Mouse (Mus musculus): ENCODE measurements around the gene Tmco1. TPM values are rescaled to one million over a fixed set of nuclear protein-coding genes. Genes with fewer than 3 reads are reported as not detected.

The Tmco1 gene
- total RNA-seq, 1 experiment from 2014 or later = 236 TPM

GRCm38 (mm10) chr1:167350597-167351415, 42.6 kb downstream of the Tmco1 start:
- ATAC-seq (replicated peaks in 1 of 2; ENCODE audit: insufficient read depth in 1 of 2, low FRiP score in 2 of 2, low TSS enrichment in 1 of 2, low read depth in 1 of 2, poor library complexity in 2 of 2, severe bottlenecking in 2 of 2) = no peak

GRCm38 (mm10) chr1:167352403-167352802, 44.2 kb downstream of the Tmco1 start:
- ATAC-seq (replicated peaks in 1 of 2; ENCODE audit: insufficient read depth in 1 of 2, low FRiP score in 2 of 2, low TSS enrichment in 1 of 2, low read depth in 1 of 2, poor library complexity in 2 of 2, severe bottlenecking in 2 of 2) = no peak

- no peak for ATAC-seq (replicated peaks in 1 of 2; ENCODE audit: insufficient read depth in 1 of 2, low FRiP score in 2 of 2, low TSS enrichment in 1 of 2, low read depth in 1 of 2, poor library complexity in 2 of 2, severe bottlenecking in 2 of 2)
Measured at GRCm38 (mm10) chr1:167357387-167357786, 49.2 kb downstream of the Tmco1 start.

- ATAC-seq (replicated peaks in 1 of 2; ENCODE audit: insufficient read depth in 1 of 2, low FRiP score in 2 of 2, low TSS enrichment in 1 of 2, low read depth in 1 of 2, poor library complexity in 2 of 2, severe bottlenecking in 2 of 2) = no peak
Measured at GRCm38 (mm10) chr1:167358731-167359130, 50.6 kb downstream of the Tmco1 start.

- no peak for ATAC-seq (replicated peaks in 1 of 2; ENCODE audit: insufficient read depth in 1 of 2, low FRiP score in 2 of 2, low TSS enrichment in 1 of 2, low read depth in 1 of 2, poor library complexity in 2 of 2, severe bottlenecking in 2 of 2)
Measured at GRCm38 (mm10) chr1:167360268-167360667, 52.1 kb downstream of the Tmco1 start.

- ATAC-seq (replicated peaks in 1 of 2; ENCODE audit: insufficient read depth in 1 of 2, low FRiP score in 2 of 2, low TSS enrichment in 1 of 2, low read depth in 1 of 2, poor library complexity in 2 of 2, severe bottlenecking in 2 of 2) = no peak
Measured at GRCm38 (mm10) chr1:167362819-167363218, 54.6 kb downstream of the Tmco1 start.

GRCm38 (mm10) chr1:167363322-167363721, 55.1 kb downstream of the Tmco1 start:
- no peak for ATAC-seq (replicated peaks in 1 of 2; ENCODE audit: insufficient read depth in 1 of 2, low FRiP score in 2 of 2, low TSS enrichment in 1 of 2, low read depth in 1 of 2, poor library complexity in 2 of 2, severe bottlenecking in 2 of 2)

GRCm38 (mm10) chr1:167365808-167366207, 57.6 kb downstream of the Tmco1 start:
- no peak for ATAC-seq (replicated peaks in 1 of 2; ENCODE audit: insufficient read depth in 1 of 2, low FRiP score in 2 of 2, low TSS enrichment in 1 of 2, low read depth in 1 of 2, poor library complexity in 2 of 2, severe bottlenecking in 2 of 2)

- no peak for ATAC-seq (replicated peaks in 1 of 2; ENCODE audit: insufficient read depth in 1 of 2, low FRiP score in 2 of 2, low TSS enrichment in 1 of 2, low read depth in 1 of 2, poor library complexity in 2 of 2, severe bottlenecking in 2 of 2)
Measured at GRCm38 (mm10) chr1:167366621-167367020, 58.4 kb downstream of the Tmco1 start.

GRCm38 (mm10) chr1:167368018-167368417, 59.8 kb downstream of the Tmco1 start:
- no peak for ATAC-seq (replicated peaks in 1 of 2; ENCODE audit: insufficient read depth in 1 of 2, low FRiP score in 2 of 2, low TSS enrichment in 1 of 2, low read depth in 1 of 2, poor library complexity in 2 of 2, severe bottlenecking in 2 of 2)

- peak in 1 of 2 experiments; percentile 34; a peak in 1 of 4 replicates for ATAC-seq (replicated peaks in 1 of 2; ENCODE audit: insufficient read depth in 1 of 2, low FRiP score in 2 of 2, low TSS enrichment in 1 of 2, low read depth in 1 of 2, poor library complexity in 2 of 2, severe bottlenecking in 2 of 2)
Measured at GRCm38 (mm10) chr1:167368513-167368912, 60.3 kb downstream of the Tmco1 start.

GRCm38 (mm10) chr1:167369905-167370304, 61.7 kb downstream of the Tmco1 start:
- peak; percentile 93 for ATAC-seq (replicated peaks in 1 of 2; ENCODE audit: insufficient read depth in 1 of 2, low FRiP score in 2 of 2, low TSS enrichment in 1 of 2, low read depth in 1 of 2, poor library complexity in 2 of 2, severe bottlenecking in 2 of 2)

- ATAC-seq (replicated peaks in 1 of 2; ENCODE audit: insufficient read depth in 1 of 2, low FRiP score in 2 of 2, low TSS enrichment in 1 of 2, low read depth in 1 of 2, poor library complexity in 2 of 2, severe bottlenecking in 2 of 2) = no peak
Measured at GRCm38 (mm10) chr1:167372739-167373138, 64.6 kb downstream of the Tmco1 start.

- peak; percentile 35 to 65; a peak in 2 of 4 replicates for ATAC-seq (replicated peaks in 1 of 2; ENCODE audit: insufficient read depth in 1 of 2, low FRiP score in 2 of 2, low TSS enrichment in 1 of 2, low read depth in 1 of 2, poor library complexity in 2 of 2, severe bottlenecking in 2 of 2)
Measured at GRCm38 (mm10) chr1:167374003-167374784, 66.0 kb downstream of the Tmco1 start.

GRCm38 (mm10) chr1:167374942-167375341, 66.8 kb downstream of the Tmco1 start:
- ATAC-seq (replicated peaks in 1 of 2; ENCODE audit: insufficient read depth in 1 of 2, low FRiP score in 2 of 2, low TSS enrichment in 1 of 2, low read depth in 1 of 2, poor library complexity in 2 of 2, severe bottlenecking in 2 of 2) = no peak

GRCm38 (mm10) chr1:167378019-167378418, 69.8 kb downstream of the Tmco1 start:
- ATAC-seq (replicated peaks in 1 of 2; ENCODE audit: insufficient read depth in 1 of 2, low FRiP score in 2 of 2, low TSS enrichment in 1 of 2, low read depth in 1 of 2, poor library complexity in 2 of 2, severe bottlenecking in 2 of 2) = no peak

GRCm38 (mm10) chr1:167379751-167380150, 71.6 kb downstream of the Tmco1 start:
- no peak for ATAC-seq (replicated peaks in 1 of 2; ENCODE audit: insufficient read depth in 1 of 2, low FRiP score in 2 of 2, low TSS enrichment in 1 of 2, low read depth in 1 of 2, poor library complexity in 2 of 2, severe bottlenecking in 2 of 2)

GRCm38 (mm10) chr1:167380223-167380622, 72.0 kb downstream of the Tmco1 start:
- no peak for ATAC-seq (replicated peaks in 1 of 2; ENCODE audit: insufficient read depth in 1 of 2, low FRiP score in 2 of 2, low TSS enrichment in 1 of 2, low read depth in 1 of 2, poor library complexity in 2 of 2, severe bottlenecking in 2 of 2)
